Mouse (Mus musculus) gastrocnemius, postnatal 25 days (tissue): ENCODE measurements around the gene Nup160. TPM values are rescaled to one million over a fixed set of nuclear protein-coding genes. Genes with fewer than 3 reads are reported as not detected.
A peak's percentile ranks its signal among the peaks of the same experiment; 100 is the strongest.

Experiments used
- DNase-seq: peaks from one replicate; pipeline ENCODE4 v3.0.0; 2022
- total RNA-seq, 2 experiments: library from RNA; stranded (reverse); gene quantifications; 1 replicate in 1 of 2; 2 replicates in 1 of 2; pipeline ENCODE4 v1.2.3; 2021

The Nup160 gene
- total RNA-seq, 2 experiments from 2014 or later = 6.0 to 9.3 TPM

DNA sequence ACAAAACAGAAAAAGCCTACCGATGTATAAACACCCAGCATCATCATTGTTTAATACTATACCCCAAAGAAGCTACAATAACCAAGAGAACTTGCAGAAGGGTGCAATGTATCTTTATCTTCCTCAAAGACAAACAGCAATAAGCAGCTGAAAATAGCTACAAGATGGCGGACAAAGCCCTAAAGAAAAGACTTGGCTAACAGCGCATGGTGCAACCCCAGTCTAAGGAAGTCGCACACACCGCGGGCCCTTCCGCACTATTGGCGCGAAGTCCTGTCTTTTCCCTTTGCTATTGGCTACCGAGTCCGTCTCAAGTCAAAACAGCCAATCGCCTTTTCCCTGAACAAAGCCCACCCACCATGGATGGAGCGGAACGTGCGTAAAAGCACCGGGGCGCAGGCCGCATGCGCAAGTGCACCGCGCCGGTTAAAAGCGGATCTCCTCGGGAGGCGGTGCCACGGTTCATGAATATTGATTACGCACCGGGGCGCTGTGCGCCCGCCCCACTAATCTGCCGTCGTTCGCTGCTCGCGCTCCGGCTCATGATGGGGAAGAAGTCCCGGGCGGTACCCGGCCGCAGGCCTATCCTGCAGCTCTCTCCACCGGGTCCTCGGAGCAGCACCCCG lies 68.2 kb downstream of the Nup160 start, which contains the start of gene Fnbp4:
TSS of gene Fnbp4 (plus strand) at position 318 of the 626 bp plus-strand sequence.
- peak; percentile 99 for DNase-seq

- no peak for DNase-seq
Measured at GRCm38 (mm10) chr2:90745740-90746537, 68.9 kb downstream of the Nup160 start.

- no peak for DNase-seq
Measured at GRCm38 (mm10) chr2:90746538-90746865, 69.5 kb downstream of the Nup160 start.

DNA sequence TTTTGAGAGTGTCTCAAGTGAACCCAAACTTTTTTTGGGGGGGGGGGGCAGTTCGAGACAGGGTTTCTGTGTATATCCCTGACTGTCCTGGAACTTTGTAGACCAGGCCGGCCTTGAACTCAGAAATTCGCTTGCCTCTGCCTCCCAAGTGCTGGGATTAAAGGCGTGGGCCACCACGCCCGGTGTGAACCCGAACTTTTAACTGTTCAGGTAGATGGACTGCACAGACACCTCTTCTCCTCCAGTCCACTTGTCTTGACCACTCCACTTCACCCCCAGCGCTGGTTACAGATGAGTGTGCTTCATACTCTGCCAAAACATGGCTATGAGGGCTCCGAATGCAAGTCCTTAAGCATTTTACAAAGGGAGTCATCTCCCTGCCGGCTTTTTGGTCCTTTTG lies 70.1 kb downstream of the Nup160 start:
- DNase-seq = no peak

- DNase-seq = no peak
Measured at GRCm38 (mm10) chr2:90749676-90750459, 72.9 kb downstream of the Nup160 start.

- no peak for DNase-seq
Measured at GRCm38 (mm10) chr2:90753565-90753964, 76.5 kb downstream of the Nup160 start.

DNA sequence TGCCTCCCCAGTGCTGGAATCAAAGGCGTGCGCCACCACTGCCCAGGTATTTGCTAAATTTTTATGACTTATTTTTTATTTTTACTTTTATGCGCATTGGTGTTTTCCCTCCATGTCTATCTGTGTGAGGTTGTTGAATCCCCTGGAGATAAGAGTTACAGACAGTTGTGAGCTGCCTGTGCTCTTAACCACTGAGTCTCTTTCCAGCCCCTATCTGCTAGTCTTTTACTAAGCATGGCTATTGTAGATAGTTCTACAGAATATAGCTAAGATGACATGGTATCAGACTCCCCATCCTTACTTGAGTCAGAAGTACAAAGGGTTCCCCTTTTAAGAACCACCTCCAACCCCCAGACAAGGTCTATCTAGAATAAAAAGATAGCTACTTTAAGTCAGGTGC lies 77.2 kb downstream of the Nup160 start:
- DNase-seq = no peak

DNA sequence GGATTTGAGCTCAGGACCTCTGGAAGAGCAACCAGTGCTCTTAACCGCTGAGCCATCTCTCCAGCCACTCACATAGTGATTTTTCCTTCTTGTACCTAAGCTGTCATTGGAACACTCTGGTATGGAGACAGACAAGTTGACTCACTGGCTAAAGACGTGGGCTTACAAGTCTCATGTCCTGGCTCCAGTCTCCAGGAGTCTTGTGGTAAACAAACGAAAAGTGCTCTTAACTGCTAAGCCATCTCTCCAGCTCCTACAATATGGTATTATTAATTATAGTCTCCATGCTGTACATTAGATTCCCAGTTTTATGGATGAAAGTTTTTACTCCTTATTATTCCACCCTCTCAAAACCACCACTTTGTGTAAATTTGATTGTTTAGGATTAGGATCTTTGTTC lies 88.1 kb downstream of the Nup160 start:
- no peak for DNase-seq

- no peak for DNase-seq
Measured at GRCm38 (mm10) chr2:90781323-90781722, 104.3 kb downstream of the Nup160 start.

DNA sequence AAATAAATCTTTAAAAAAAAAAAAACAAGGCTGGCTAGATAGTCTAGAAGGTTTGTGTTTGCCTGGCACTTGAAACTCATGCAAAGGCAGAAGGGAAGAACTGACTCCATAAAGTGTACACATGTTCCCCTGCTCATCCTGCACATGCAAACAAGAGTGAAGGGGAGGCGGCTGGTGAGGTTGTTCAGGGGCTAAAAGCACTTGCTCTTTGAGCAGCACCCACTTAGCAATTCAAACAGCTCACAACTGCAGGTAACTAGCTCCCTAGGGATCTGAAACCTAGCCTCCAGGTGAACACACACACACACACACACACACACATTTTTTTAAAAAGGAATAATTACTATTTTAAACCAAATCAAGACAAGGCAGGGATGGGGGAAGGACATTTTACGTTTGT lies 104.9 kb downstream of the Nup160 start:
- no peak for DNase-seq

GRCm38 (mm10) chr2:90782458-90782857 lies 105.4 kb downstream of the Nup160 start, which contains the start of gene Agbl2:
Agbl2 (plus strand) TSS chr2:90782727.
- no peak for DNase-seq

DNA sequence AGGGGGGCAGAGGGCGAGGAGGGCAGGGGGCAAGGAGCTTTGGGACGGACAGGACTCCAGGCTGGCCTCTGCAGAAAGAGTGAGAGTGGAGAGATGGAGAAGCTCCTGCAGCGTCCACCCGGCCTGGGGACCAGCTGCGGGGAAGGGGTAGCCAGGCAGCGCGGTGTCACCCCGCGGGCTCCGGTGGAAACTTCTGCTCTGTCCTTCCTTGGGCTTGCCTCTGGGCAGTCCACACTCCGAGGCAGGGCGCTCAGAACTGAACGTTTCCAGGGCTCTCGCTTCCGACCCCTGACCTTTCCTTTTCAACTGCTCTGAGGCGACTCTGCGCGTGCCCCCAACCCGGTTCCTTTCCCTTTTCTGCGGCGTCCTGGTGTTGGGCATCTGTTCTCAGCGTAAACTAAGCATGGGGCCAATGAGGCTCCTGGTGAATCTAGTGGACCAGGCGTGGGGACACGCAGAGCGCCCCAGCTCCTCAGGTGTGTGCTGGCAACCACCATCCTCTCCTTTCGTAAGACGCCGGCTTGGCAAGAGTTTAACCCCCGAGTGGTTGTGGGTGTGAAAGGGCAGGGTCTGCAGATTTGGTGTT lies 106.0 kb downstream of the Nup160 start:
- no peak for DNase-seq

Other genes starting within 250 kb of the Nup160 start
- 1 to 10 TPM; 3.7 to 4.1 TPM for gene Ptprj, start 96.6 kb upstream of the Nup160 start, total RNA-seq
- gene Fnbp4, start 68.2 kb downstream of the Nup160 start, total RNA-seq = 10 to 100 TPM; 16.3 to 16.8 TPM
- gene Agbl2, start 105.5 kb downstream of the Nup160 start, total RNA-seq = under 1 TPM; 0.35 to 0.38 TPM
- gene Mtch2, start 169.9 kb downstream of the Nup160 start, total RNA-seq = 100 to 1,000 TPM; 164 to 165 TPM
- gene C1qtnf4, start 208.6 kb downstream of the Nup160 start, total RNA-seq = 1 to 10 TPM; 3.2 to 4.3 TPM
- 10 to 100 TPM; 12.1 to 15.4 TPM for gene Kbtbd4, start 227.5 kb downstream of the Nup160 start, total RNA-seq
- 100 to 1,000 TPM; 455 to 488 TPM for gene Ndufs3, start 227.6 kb downstream of the Nup160 start, total RNA-seq